Mouse (Mus musculus) left cerebral cortex, postnatal 4 days (tissue): ENCODE results near the gene Pacs2. TPM values are rescaled to one million over a fixed set of nuclear protein-coding genes. Genes with fewer than 3 reads are reported as not detected.

ENCODE experiments used
- DNase-seq: peaks from one replicate; pipeline ENCODE4 v3.0.0-alpha.2; 2022
- intact Hi-C: fragments of 180-260 bp; cut with DNase I; formaldehyde crosslinking; loops from one replicate; pipeline ENCODE4 v1.15.1; 2025
- total RNA-seq, 2 experiments: library from RNA; stranded (reverse); gene quantifications; 2 replicates each; pipeline ENCODE4 v1.2.3; 2021

The Pacs2 gene
- total RNA-seq, 2 experiments from 2014 or later, result 184 to 189 TPM

- DNase-seq, result peak; percentile 91
- intact Hi-C loops, result no loop called here
Measured at GRCm38 (mm10) chr12:113074329-113075062, 60.2 kb downstream of the Pacs2 start, which contains the start of gene Tex22. Tex22 (plus strand) TSS chr12:113074502.

GRCm38 (mm10) chr12:113075063-113075454 is 60.8 kb downstream of the Pacs2 start:
- intact Hi-C loops, result no loop called here

GRCm38 (mm10) chr12:113075486-113075885 is 61.2 kb downstream of the Pacs2 start:
- intact Hi-C loops, result no loop called here
- DNase-seq, result no peak

More at GRCm38 (mm10) chr12:113075063-113075454, 60.8 kb downstream of the Pacs2 start:
- peak; percentile 96 for DNase-seq

GRCm38 (mm10) chr12:113087276-113087675 is 73.0 kb downstream of the Pacs2 start:
- intact Hi-C loops, result no loop called here

GRCm38 (mm10) chr12:113088026-113088425 is 73.7 kb downstream of the Pacs2 start:
- intact Hi-C loops, result no loop called here
- DNase-seq, result no peak

More at GRCm38 (mm10) chr12:113087276-113087675, 73.0 kb downstream of the Pacs2 start:
- no peak for DNase-seq

- DNase-seq, result no peak
- intact Hi-C loops, result no loop called here
Measured at GRCm38 (mm10) chr12:113089107-113089506, 74.8 kb downstream of the Pacs2 start.

- intact Hi-C loops, result no loop called here
- DNase-seq, result no peak
Measured at GRCm38 (mm10) chr12:113090053-113090452, 75.7 kb downstream of the Pacs2 start.

GRCm38 (mm10) chr12:113097040-113097439 is 82.7 kb downstream of the Pacs2 start:
- intact Hi-C loops, result no loop called here
- DNase-seq, result no peak

- intact Hi-C loops, result no loop called here
Measured at GRCm38 (mm10) chr12:113097749-113098281, 83.5 kb downstream of the Pacs2 start, which contains the start of gene Mta1. Mta1 (plus strand) TSS chr12:113098278.

GRCm38 (mm10) chr12:113098530-113099151 is 84.3 kb downstream of the Pacs2 start:
- DNase-seq, result peak; percentile 34
- intact Hi-C loops, result no loop called here

More at GRCm38 (mm10) chr12:113097749-113098281, 83.5 kb downstream of the Pacs2 start, which contains the start of gene Mta1:
- DNase-seq, result peak; percentile 51

GRCm38 (mm10) chr12:113099470-113100237 is 85.3 kb downstream of the Pacs2 start:
- DNase-seq, result no peak
- intact Hi-C loops, result no loop called here

- DNase-seq, result peak; percentile 51
- intact Hi-C loops, result no loop called here
Measured at GRCm38 (mm10) chr12:113100448-113101076, 86.3 kb downstream of the Pacs2 start.

- no peak for DNase-seq
- intact Hi-C loops, result no loop called here
Measured at GRCm38 (mm10) chr12:113101251-113101960, 87.1 kb downstream of the Pacs2 start.

- peak; percentile 68 for DNase-seq
- intact Hi-C loops, result no loop called here
Measured at GRCm38 (mm10) chr12:113102461-113102860, 88.2 kb downstream of the Pacs2 start.

- intact Hi-C loops, result no loop called here
- no peak for DNase-seq
Measured at GRCm38 (mm10) chr12:113103846-113104451, 89.6 kb downstream of the Pacs2 start.

GRCm38 (mm10) chr12:113106386-113106785 is 92.1 kb downstream of the Pacs2 start:
- intact Hi-C loops, result no loop called here
- no peak for DNase-seq

- DNase-seq, result no peak
- intact Hi-C loops, result no loop called here
Measured at GRCm38 (mm10) chr12:113107431-113108124, 93.3 kb downstream of the Pacs2 start.

GRCm38 (mm10) chr12:113108528-113109283 is 94.4 kb downstream of the Pacs2 start:
- DNase-seq, result no peak
- intact Hi-C loops, result no loop called here
